Mouse (Mus musculus): ENCODE results near the gene Mxi1.

- no peak for TF ChIP-seq CTCF (IDR thresholded peaks at IDR 0.05)
- no peak for TF ChIP-seq EP300 (IDR thresholded peaks at IDR 0.05)
Measured at GRCm38 (mm10) chr19:53366057-53366775, 55.9 kb downstream of the Mxi1 start.

All from lung, postnatal 0 days (tissue).